Mouse (Mus musculus) lung, postnatal 0 days (tissue): ENCODE results near the gene Krtap16-1.

Source experiments
- CTCF ChIP-seq: IDR thresholded peaks from 2 replicates; pipeline ENCODE4 v1.5.1; 2016; ENCODE audit warnings: antibody characterized with exemption, mild to moderate bottlenecking
- EP300 ChIP-seq: IDR thresholded peaks from 2 replicates; pipeline ENCODE4 v1.6.1; 2016; ENCODE audit warnings: antibody characterized with exemption, mild to moderate bottlenecking, control low read depth

DNA sequence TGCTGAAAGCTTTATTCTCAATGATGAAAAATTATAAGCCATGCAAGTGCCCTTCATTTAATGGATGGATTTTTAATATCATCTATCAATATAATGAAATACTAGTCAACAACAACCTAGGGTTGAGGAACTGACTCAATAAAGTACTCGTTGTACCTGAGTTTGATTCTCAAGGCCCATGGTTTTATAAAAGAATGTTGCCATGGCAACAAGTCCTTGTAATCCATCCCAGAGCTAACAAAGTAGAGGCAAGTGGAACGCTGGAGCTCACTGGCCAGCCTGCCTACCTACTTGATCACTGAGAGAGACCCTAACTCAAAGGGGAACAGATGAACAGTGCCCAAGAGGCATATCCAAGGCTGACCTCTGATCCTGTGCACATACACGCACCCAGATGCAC is 4.2 kb upstream of the Krtap16-1 start:
- TF ChIP-seq CTCF (no peak), EP300 (no peak)
